Mouse (Mus musculus) left cerebral cortex, postnatal 14 days (tissue): ENCODE measurements around the gene Ctsf. TPM values are rescaled to one million over a fixed set of nuclear protein-coding genes. Genes with fewer than 3 reads are reported as not detected.
"Not testable (repeated sequence)": the region's sequence is repeated elsewhere in the genome, so short reads cannot be mapped to it uniquely, and the experiment has no call there.

Experiments used
- DNase-seq, 2 experiments: peaks; one replicate each; pipeline ENCODE4 v3.0.0; 2021 to 2022; ENCODE audit warnings: low spot score in 2 of 2, mixed read lengths in 1 of 2
- intact Hi-C: fragments of 180-260 bp; cut with DNase I; formaldehyde crosslinking; loops from one replicate; pipeline ENCODE4 v1.15.1; 2025
- long read RNA-seq, 2 experiments: library from polyadenylated mRNA; stranded (forward); transcript quantifications; one replicate each; pipeline ENCODE4 v2.0.0; 2021
- total RNA-seq, 2 experiments: library from RNA; stranded (reverse); gene quantifications; 2 replicates each; pipeline ENCODE4 v1.2.3; 2021

The Ctsf gene
- total RNA-seq, result 100 to 1,000 TPM; 115 to 120 TPM
- long read RNA-seq, experiment 1, transcript Ctsf-201 (14 exons, 1,980 nt), result major isoform, 153 of 184 reads
- long read RNA-seq, experiment 1, partial matches to known transcripts, result 7 of 184 reads
- long read RNA-seq, experiment 1, other reads (novel, unspliced or antisense), result 20 of 184 reads
- long read RNA-seq, experiment 2, transcript Ctsf-201 (14 exons, 1,980 nt), result major isoform, 133 of 156 reads
- long read RNA-seq, experiment 2, partial matches to known transcripts, result 2 of 156 reads
- long read RNA-seq, experiment 2, other reads (novel, unspliced or antisense), result 18 of 156 reads

GRCm38 (mm10) chr19:4854552-4855469, at the start of gene Ctsf:
Gene Ctsf (plus strand): TSS chr19:4855130.
- intact Hi-C loops, result no loop called here

GRCm38 (mm10) chr19:4810309-4810708, 44.6 kb upstream of the Ctsf start:
- intact Hi-C loops, result no loop called here
- DNase-seq, result no peak

More at GRCm38 (mm10) chr19:4854552-4855469, at the start of gene Ctsf:
- peak; percentile 92 to 93 for DNase-seq

GRCm38 (mm10) chr19:4810746-4811062, 44.2 kb upstream of the Ctsf start:
- intact Hi-C loops, result no loop called here

GRCm38 (mm10) chr19:4811063-4811908, 43.6 kb upstream of the Ctsf start, which contains the start of the genes Gm21992 and Rbm14:
Gene Gm21992 (minus strand): TSS chr19:4811612.
Gene Rbm14 (minus strand): TSS chr19:4811634.
- intact Hi-C loops, result no loop called here
- DNase-seq, result peak; percentile 98 to 99

More at GRCm38 (mm10) chr19:4810746-4811062, 44.2 kb upstream of the Ctsf start:
- no peak for DNase-seq

- DNase-seq, result no peak
- intact Hi-C loops, result no loop called here
Measured at GRCm38 (mm10) chr19:4811909-4812242, 43.1 kb upstream of the Ctsf start.

GRCm38 (mm10) chr19:4812334-4812949, 42.5 kb upstream of the Ctsf start:
- intact Hi-C loops, DNase-seq: not testable (repeated sequence)

GRCm38 (mm10) chr19:4813015-4813414, 41.9 kb upstream of the Ctsf start:
- peak in 1 of 2 experiments; percentile 61 for DNase-seq
- intact Hi-C loops, result no loop called here

- DNase-seq, result no peak
- intact Hi-C loops, result no loop called here
Measured at GRCm38 (mm10) chr19:4817182-4817835, 37.6 kb upstream of the Ctsf start.

GRCm38 (mm10) chr19:4820678-4821303, 34.1 kb upstream of the Ctsf start:
- DNase-seq, result peak; percentile 76 to 83
- intact Hi-C loops, result no loop called here

- intact Hi-C loops, result no loop called here
- no peak for DNase-seq
Measured at GRCm38 (mm10) chr19:4828444-4829114, 26.4 kb upstream of the Ctsf start.

- peak; percentile 31 to 41 for DNase-seq
Measured at GRCm38 (mm10) chr19:4829156-4829555, 25.8 kb upstream of the Ctsf start.

GRCm38 (mm10) chr19:4833977-4834376, 21.0 kb upstream of the Ctsf start:
- intact Hi-C loops, result no loop called here
- DNase-seq, result no peak

More at GRCm38 (mm10) chr19:4829156-4829555, 25.8 kb upstream of the Ctsf start:
- intact Hi-C loops, result no loop called here

GRCm38 (mm10) chr19:4836096-4836495, 18.8 kb upstream of the Ctsf start:
- intact Hi-C loops, result no loop called here
- no peak for DNase-seq

GRCm38 (mm10) chr19:4837049-4837448, 17.9 kb upstream of the Ctsf start:
- intact Hi-C loops, result no loop called here
- DNase-seq, result no peak

- DNase-seq, result no peak
- intact Hi-C loops, result no loop called here
Measured at GRCm38 (mm10) chr19:4838526-4839140, 16.3 kb upstream of the Ctsf start.

- peak; percentile 96 to 98 for DNase-seq
- intact Hi-C loops, result no loop called here
Measured at GRCm38 (mm10) chr19:4839149-4839548, 15.8 kb upstream of the Ctsf start, which contains the start of the genes Ccs and Ccdc87. Gene Ccs (minus strand): TSS chr19:4839332. Gene Ccdc87 (plus strand): TSS chr19:4839366.

- no peak for DNase-seq
- intact Hi-C loops, result no loop called here
Measured at GRCm38 (mm10) chr19:4840848-4841247, 14.1 kb upstream of the Ctsf start.
